Mouse (Mus musculus) embryonic facial prominence, embryonic 10.5 days (tissue): ENCODE data around the gene Nudt4. TPM values are rescaled to one million over a fixed set of nuclear protein-coding genes. Genes with fewer than 3 reads are reported as not detected.

Experiments used
- DNase-seq: peaks from one replicate; pipeline ENCODE4 v3.0.0-alpha.2; 2017; ENCODE audit warnings: low spot score
- H3K27ac ChIP-seq: fragments of 300-500 bp; sonication (generic); replicated peaks from 2 replicates; pipeline ENCODE4 v1.5.1; 2016; ENCODE audit warnings: mild to moderate bottlenecking
- H3K27me3 ChIP-seq: fragments of 300-500 bp; sonication (generic); replicated peaks from 2 replicates; pipeline ENCODE4 v1.6.1; 2016; ENCODE audit warnings: low read depth, mild to moderate bottlenecking; ENCODE audit not compliant: poor library complexity, severe bottlenecking
- H3K36me3 ChIP-seq: fragments of 300-500 bp; sonication (generic); replicated peaks from 2 replicates; pipeline ENCODE4 v1.6.1; 2016; ENCODE audit warnings: mild to moderate bottlenecking, moderate library complexity
- H3K4me1 ChIP-seq: fragments of 300-500 bp; sonication (generic); 2 replicates; pipeline ENCODE4 v1.6.1; 2016
- H3K4me3 ChIP-seq: fragments of 300-500 bp; sonication (generic); 2 replicates; pipeline ENCODE4 v1.5.1; 2016; ENCODE audit warnings: mild to moderate bottlenecking, moderate library complexity
- H3K9me3 ChIP-seq: fragments of 300-500 bp; sonication (generic); 2 replicates; pipeline ENCODE4 v1.6.1; 2016; ENCODE audit warnings: mild to moderate bottlenecking
- WGBS: fragments of 180-500 bp; shearing (Covaris S2); methylation state at CpG from one replicate; pipeline ENCODE4 v1.1.7; 2016; 5-methylcytosine and 5-hydroxymethylcytosine counted together
- polyA plus RNA-seq: library from polyadenylated mRNA; unstranded; fragments of >200 nt; fragmentation: Nextera tagmentation; extraction: Ambion mirVana; gene quantifications from 2 replicates; pipeline ENCODE4 v1.2.1, GENCODE M21; 2016

Gene Nudt4
- polyA plus RNA-seq, 1 experiment from 2014 or later: 82.9 TPM

GRCm38 (mm10) chr10:95546178-95546577 lies 17.8 kb downstream of the Nudt4 start:
- no peak for DNase-seq
- peaks cover 86% of the 10 kb centered on the region for H3K36me3 ChIP-seq
- H3K27ac ChIP-seq: no peak overlapping the region
- no peaks in the 10 kb centered on the region for H3K27me3 ChIP-seq
- no peaks in the 10 kb centered on the region for H3K9me3 ChIP-seq
- no peak overlapping the region for H3K4me3 ChIP-seq
- 91% methylated on average over 2 of the region's 2 CpGs for WGBS
- H3K4me1 ChIP-seq: no peaks in the 10 kb centered on the region

- H3K36me3 ChIP-seq: peaks cover 75% of the 10 kb centered on the region
- H3K9me3 ChIP-seq: no peaks in the 10 kb centered on the region
- 85% methylated on average over 4 of the region's 4 CpGs for WGBS
- H3K27me3 ChIP-seq: no peaks in the 10 kb centered on the region
- no peak overlapping the region for H3K4me3 ChIP-seq
- no peaks in the 10 kb centered on the region for H3K4me1 ChIP-seq
- H3K27ac ChIP-seq: no peak overlapping the region
- DNase-seq: no peak
These were observed 18.9 kb downstream of the Nudt4 start for GRCm38 (mm10) chr10:95545051-95545450.

GRCm38 (mm10) chr10:95544651-95545050 lies 19.3 kb downstream of the Nudt4 start:
- peaks cover 71% of the 10 kb centered on the region for H3K36me3 ChIP-seq
- WGBS: 91% methylated on average over 2 of the region's 2 CpGs
- no peaks in the 10 kb centered on the region for H3K4me1 ChIP-seq
- no peaks in the 10 kb centered on the region for H3K9me3 ChIP-seq
- H3K27me3 ChIP-seq: no peaks in the 10 kb centered on the region
- H3K4me3 ChIP-seq: no peak overlapping the region
- no peak for DNase-seq
- H3K27ac ChIP-seq: no peak overlapping the region

- DNase-seq: no peak
- Histone ChIP-seq H3K9me3 (no peaks in the 10 kb centered on the region), H3K4me3 (no peak overlapping the region), H3K27me3 (no peaks in the 10 kb centered on the region), H3K4me1 (no peaks in the 10 kb centered on the region), H3K36me3 (peaks cover 65% of the 10 kb centered on the region), H3K27ac (no peak overlapping the region)
These were observed 19.9 kb downstream of the Nudt4 start for GRCm38 (mm10) chr10:95544004-95544403.

- 91% methylated on average over 2 of the region's 2 CpGs for WGBS
- Histone ChIP-seq H3K4me3 (no peak overlapping the region), H3K4me1 (no peaks in the 10 kb centered on the region), H3K9me3 (no peaks in the 10 kb centered on the region), H3K27me3 (no peaks in the 10 kb centered on the region), H3K27ac (no peak overlapping the region), H3K36me3 (peaks cover 58% of the 10 kb centered on the region)
- DNase-seq: no peak
These were observed 20.6 kb downstream of the Nudt4 start for GRCm38 (mm10) chr10:95543377-95543776.

GRCm38 (mm10) chr10:95542916-95543315 lies 21.0 kb downstream of the Nudt4 start:
- Histone ChIP-seq H3K4me3 (no peak overlapping the region), H3K27ac (no peak overlapping the region), H3K9me3 (no peaks in the 10 kb centered on the region), H3K27me3 (no peaks in the 10 kb centered on the region), H3K36me3 (peaks cover 54% of the 10 kb centered on the region), H3K4me1 (no peaks in the 10 kb centered on the region)
- no peak for DNase-seq
- WGBS: 95% methylated on average over 4 of the region's 4 CpGs

- Histone ChIP-seq H3K9me3 (no peaks in the 10 kb centered on the region), H3K4me3 (no peak overlapping the region), H3K4me1 (no peaks in the 10 kb centered on the region), H3K27me3 (no peaks in the 10 kb centered on the region), H3K27ac (no peak overlapping the region), H3K36me3 (peaks cover 23% of the 10 kb centered on the region)
- 91% methylated on average over 3 of the region's 3 CpGs for WGBS
- no peak for DNase-seq
These were observed 24.1 kb downstream of the Nudt4 start for GRCm38 (mm10) chr10:95539841-95540240.

- Histone ChIP-seq H3K4me1 (no peaks in the 10 kb centered on the region), H3K4me3 (no peak overlapping the region), H3K36me3 (peaks cover 17% of the 10 kb centered on the region), H3K27me3 (no peaks in the 10 kb centered on the region), H3K27ac (no peak overlapping the region), H3K9me3 (no peaks in the 10 kb centered on the region)
- WGBS: 90% methylated on average over 3 of the region's 3 CpGs
- no peak for DNase-seq
These were observed 24.7 kb downstream of the Nudt4 start for GRCm38 (mm10) chr10:95539260-95539659.

- WGBS: 88% methylated on average over 6 of the region's 6 CpGs
These were observed 27.8 kb downstream of the Nudt4 start for GRCm38 (mm10) chr10:95536222-95536541.

GRCm38 (mm10) chr10:95535399-95536221 lies 28.3 kb downstream of the Nudt4 start:
- WGBS: 88% methylated on average over 8 of the region's 8 CpGs
- no peak overlapping the region for H3K4me3 ChIP-seq

More at GRCm38 (mm10) chr10:95536222-95536541, 27.8 kb downstream of the Nudt4 start:
- Histone ChIP-seq H3K27ac (no peak overlapping the region), H3K4me3 (no peak overlapping the region), H3K36me3 (0 out of 2 replicates have a peak, but pooled peaks cover 3% of the 10 kb centered on the region), H3K4me1 (no peaks in the 10 kb centered on the region), H3K27me3 (no peaks in the 10 kb centered on the region), H3K9me3 (no peaks in the 10 kb centered on the region)
- no peak for DNase-seq

GRCm38 (mm10) chr10:95533382-95533781 lies 30.6 kb downstream of the Nudt4 start:
- H3K4me3 ChIP-seq: no peak overlapping the region
- DNase-seq: no peak
- H3K4me1 ChIP-seq: peaks cover 11% of the 10 kb centered on the region
- WGBS: 93% methylated on average over 7 of the region's 7 CpGs
- no peaks in the 10 kb centered on the region for H3K27me3 ChIP-seq
- no peak overlapping the region for H3K27ac ChIP-seq
- H3K36me3 ChIP-seq: 0 out of 2 replicates have a peak, but pooled peaks cover 6% of the 10 kb centered on the region
- no peaks in the 10 kb centered on the region for H3K9me3 ChIP-seq

More at GRCm38 (mm10) chr10:95535399-95536221, 28.3 kb downstream of the Nudt4 start:
- Histone ChIP-seq H3K27me3 (no peaks in the 10 kb centered on the region), H3K36me3 (0 out of 2 replicates have a peak, but pooled peaks cover 3% of the 10 kb centered on the region), H3K4me1 (peaks cover 3% of the 10 kb centered on the region), H3K9me3 (no peaks in the 10 kb centered on the region), H3K27ac (no peak overlapping the region)
- no peak for DNase-seq

GRCm38 (mm10) chr10:95532916-95533315 lies 31.0 kb downstream of the Nudt4 start:
- no peak for DNase-seq
- Histone ChIP-seq H3K9me3 (no peaks in the 10 kb centered on the region), H3K27ac (no peak overlapping the region), H3K27me3 (no peaks in the 10 kb centered on the region), H3K4me1 (peaks cover 11% of the 10 kb centered on the region), H3K4me3 (no peak overlapping the region), H3K36me3 (0 out of 2 replicates have a peak, but pooled peaks cover 6% of the 10 kb centered on the region)
- WGBS: 97% methylated on average over 5 of the region's 5 CpGs

- WGBS: 76% methylated on average over 2 of the region's 2 CpGs
These were observed 33.3 kb downstream of the Nudt4 start for GRCm38 (mm10) chr10:95530551-95531121.

More at GRCm38 (mm10) chr10:95530551-95531121, 33.3 kb downstream of the Nudt4 start:
- Histone ChIP-seq H3K4me1 (peaks cover 11% of the 10 kb centered on the region), H3K9me3 (no peaks in the 10 kb centered on the region), H3K4me3 (no peak overlapping the region), H3K27ac (no peak overlapping the region), H3K36me3 (0 out of 2 replicates have a peak, but pooled peaks cover 6% of the 10 kb centered on the region), H3K27me3 (no peaks in the 10 kb centered on the region)
- no peak for DNase-seq
